Mouse (Mus musculus) lung, postnatal 4 days (tissue): ENCODE data around the gene Cd6.
A peak's percentile ranks its signal among the peaks of the same experiment; 100 is the strongest.

Experiments
- DNase-seq, 2 experiments: peaks; one replicate each; pipeline ENCODE4 v3.0.0; 2021

The Cd6 gene

DNA sequence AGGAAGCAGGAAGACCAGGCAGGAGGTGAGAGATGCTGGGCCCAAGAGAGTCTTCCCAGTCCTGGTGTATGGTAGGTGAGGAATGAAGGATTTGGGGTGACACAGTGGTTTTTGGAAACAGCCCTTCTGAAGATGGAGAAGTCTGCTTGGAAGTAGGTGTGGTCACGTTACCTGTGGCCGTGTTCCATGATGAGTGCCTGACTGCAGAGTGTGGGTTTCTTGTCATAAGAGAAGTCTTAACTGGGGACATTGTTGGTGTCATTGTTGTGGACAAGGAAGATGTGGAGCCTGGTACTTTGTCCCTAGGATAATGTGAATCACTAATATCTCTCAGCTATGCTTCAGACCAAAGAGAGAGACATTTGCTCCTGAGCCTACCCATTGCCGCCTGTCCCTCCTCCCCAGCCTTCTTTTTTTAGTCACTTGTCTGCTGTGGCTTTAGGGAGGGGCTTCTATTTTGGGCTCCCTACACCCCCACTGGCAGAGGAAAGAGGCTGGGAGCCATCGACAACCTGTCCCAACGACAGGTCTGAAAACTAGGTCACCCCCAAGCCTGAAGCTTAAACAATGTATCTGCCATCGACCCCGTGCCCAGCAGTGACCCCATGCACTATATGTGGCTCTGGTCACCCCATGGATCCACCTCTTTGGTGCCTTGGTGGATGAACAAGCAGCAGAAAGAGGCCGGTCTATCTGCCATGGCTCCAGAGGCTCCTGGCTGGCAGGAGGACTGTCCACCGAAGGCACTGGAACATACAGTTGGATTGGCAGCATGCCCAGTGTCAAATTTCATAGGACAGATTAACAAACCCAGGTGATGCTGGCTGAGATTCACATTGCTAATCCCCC is 69.7 kb downstream of the Cd6 start:
- no peak for DNase-seq

DNA sequence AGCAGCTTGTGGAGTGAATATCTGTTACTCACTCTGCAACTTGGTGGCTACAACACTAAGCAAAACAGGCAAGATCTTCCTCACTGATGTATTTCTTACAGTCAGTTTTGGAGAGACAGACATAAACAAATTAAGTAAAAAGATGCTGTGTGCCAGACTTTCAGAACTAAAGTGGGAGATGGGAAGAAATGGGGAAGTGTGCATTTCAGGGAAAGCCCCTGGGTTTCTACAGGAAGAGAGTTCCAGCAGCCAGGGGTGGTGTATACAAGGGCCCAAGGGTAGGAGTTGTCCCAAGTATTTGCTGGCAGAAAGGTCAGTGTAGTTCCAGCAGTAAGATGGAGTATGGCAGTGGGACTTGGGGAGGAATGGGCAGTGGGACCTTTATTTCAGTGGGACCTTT is 70.3 kb downstream of the Cd6 start:
- DNase-seq, result no peak

- no peak for DNase-seq
Measured at GRCm38 (mm10) chr19:10758708-10759107, 71.2 kb downstream of the Cd6 start.

DNA sequence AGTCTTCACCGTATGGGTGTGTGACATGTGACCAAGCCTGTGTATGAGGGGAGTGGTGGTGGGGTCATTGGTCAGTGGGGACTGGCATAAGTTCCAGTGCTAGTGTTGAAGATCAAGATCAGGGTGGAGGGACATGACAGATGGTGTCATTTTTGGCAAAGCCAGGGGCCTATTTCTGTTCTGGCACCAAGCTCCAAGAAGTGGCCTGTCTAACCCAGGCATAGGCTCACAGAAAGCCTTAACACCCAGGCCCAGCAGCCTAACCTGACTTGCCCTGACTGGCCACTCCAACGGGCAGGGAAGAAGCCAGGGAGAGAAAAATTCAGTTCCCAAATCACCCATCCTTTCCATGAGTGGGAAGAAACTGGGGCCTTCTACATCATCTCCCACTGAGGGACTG is 72.3 kb downstream of the Cd6 start:
- DNase-seq, result no peak

DNA sequence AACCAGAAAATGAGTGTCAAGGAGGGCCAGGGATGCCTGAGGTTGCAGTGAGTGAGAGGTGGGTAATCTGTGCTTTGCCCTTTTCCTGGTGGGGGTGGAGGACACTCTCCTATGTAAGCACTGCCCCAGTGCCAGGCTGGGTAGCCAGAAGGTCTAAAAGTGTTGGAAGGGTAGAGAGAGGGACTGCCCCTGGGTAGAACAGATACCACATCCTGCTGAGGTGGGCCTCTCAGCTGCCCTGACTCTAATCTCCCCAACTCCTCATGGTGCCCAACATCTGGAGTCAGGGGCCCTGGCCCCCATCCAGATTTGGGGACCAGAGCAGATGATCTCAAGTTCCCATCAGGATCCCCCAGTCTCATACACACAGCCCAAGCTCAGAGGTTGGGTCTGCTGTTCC is 72.7 kb downstream of the Cd6 start:
- DNase-seq, result no peak

GRCm38 (mm10) chr19:10752646-10753045 is 77.2 kb downstream of the Cd6 start:
- no peak for DNase-seq

DNA sequence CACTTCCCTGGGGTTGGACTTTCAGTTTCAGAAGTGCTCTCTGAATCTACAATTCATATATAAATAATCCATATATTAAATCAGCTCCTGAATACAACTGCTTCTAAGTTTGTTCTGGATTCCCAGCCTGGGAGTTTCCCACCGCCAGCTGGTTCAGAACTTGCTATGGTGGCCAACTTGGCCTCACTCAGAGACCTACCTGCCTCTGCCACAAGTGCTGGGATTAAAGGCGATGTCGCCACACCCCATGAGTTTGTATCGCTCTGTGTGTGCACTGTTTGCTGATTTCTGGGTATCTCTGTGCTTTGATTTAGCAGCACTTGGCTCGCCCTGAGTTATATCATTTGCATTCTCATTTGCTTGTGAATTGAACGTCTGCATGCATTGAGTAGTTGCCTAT is 77.8 kb downstream of the Cd6 start:
- no peak for DNase-seq

DNA sequence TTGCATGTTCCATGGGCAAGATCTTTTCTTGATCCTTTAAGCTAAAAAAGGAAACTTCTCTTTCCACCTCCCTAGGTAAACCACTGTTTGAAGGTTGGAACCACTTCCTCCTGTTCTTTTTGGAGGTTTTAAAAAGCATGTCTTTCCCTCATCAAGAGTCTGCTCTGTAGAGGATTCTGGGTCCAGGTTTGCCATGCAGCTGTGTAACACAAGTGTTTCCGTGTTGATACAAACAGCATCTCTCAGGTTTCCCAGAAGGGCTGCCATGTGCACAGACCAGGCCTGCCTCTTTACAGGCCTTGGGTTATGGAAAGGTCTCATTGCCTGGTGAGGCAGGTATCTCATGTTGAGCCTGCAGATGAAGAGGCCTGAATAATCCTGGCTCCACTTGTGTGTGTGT is 78.3 kb downstream of the Cd6 start:
- no peak for DNase-seq

- no peak for DNase-seq
Measured at GRCm38 (mm10) chr19:10750161-10750560, 79.7 kb downstream of the Cd6 start.

DNA sequence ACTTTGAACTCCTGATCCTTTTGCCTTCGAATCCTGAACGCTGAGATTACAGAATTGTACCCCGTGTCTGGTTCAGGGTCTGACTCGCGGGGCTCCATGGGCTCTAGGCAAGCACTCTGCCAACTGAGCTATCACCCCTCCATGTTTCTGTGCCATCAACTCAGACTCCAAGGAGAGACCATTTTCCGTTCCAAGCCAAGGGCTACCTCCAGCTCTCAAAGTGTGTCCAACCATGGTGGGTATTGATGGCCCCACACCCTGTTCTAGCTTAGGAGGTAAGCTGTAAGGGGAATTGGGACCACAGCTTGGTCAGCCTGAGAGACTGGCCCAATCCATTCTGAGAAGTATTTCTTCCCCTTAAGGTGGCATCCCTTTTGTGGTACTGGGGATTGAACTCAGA is 80.6 kb downstream of the Cd6 start:
- DNase-seq, result no peak

GRCm38 (mm10) chr19:10748401-10749102 is 81.3 kb downstream of the Cd6 start:
- DNase-seq, result no peak

DNA sequence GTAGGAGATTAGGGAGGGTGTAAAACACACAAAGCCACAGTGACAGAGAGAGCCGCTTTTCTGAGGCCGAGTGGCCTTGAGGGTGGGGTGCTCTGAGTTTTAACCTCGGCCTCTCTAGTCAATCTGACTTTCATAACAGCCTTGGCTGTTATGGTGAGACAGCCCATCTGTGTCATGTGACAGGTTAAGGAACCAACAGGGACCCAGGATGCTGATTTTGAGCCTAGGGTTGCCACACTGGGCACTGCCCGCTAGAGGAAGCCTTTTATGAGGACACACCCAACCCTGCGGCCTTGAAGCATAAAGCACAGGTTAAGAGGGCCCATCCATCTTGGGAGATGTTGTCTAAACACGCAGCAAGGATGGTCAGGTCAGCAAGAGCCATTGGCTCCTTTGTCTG is 82.1 kb downstream of the Cd6 start:
- DNase-seq, result peak; percentile 37 to 42

DNA sequence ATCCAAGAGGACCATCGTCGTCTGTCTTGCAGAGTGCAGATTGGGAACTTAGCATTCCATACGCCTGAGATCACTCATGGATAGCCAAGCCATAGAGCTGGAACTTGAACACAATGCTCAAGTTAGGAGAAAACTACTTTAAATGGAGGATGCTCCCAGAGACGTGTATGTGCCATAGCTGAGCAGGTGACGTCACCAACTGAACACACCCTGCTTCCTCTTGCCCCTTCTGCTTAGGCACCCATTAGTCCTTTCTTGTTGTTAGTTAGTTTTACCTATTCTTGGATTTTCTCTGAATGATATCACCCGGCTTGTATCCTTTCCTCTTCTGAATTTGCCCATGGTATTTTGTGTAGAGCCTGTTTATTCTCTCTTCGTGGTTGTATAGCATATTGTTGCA is 82.7 kb downstream of the Cd6 start:
- no peak for DNase-seq

- no peak for DNase-seq
Measured at GRCm38 (mm10) chr19:10742565-10742964, 87.3 kb downstream of the Cd6 start.

DNA sequence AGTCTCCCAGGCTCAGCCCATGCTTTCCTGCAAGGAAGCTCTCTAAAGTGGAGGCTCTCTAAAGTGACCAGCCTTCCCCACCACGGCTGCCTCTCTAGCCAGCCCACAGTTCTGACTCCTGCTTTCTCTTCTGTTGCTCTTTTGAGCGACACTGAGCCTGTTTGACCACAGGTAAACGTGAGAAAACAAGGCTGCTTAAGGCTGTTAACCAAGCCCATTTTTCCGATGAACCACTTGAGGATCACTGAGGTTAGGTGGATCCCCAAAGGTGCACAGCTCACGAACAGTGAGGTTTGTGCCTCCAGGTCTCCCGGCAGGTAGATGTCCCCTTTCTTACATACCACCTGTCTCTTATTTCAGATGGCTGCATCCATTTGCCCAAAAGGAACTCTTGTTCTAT is 87.7 kb downstream of the Cd6 start:
- no peak for DNase-seq

DNA sequence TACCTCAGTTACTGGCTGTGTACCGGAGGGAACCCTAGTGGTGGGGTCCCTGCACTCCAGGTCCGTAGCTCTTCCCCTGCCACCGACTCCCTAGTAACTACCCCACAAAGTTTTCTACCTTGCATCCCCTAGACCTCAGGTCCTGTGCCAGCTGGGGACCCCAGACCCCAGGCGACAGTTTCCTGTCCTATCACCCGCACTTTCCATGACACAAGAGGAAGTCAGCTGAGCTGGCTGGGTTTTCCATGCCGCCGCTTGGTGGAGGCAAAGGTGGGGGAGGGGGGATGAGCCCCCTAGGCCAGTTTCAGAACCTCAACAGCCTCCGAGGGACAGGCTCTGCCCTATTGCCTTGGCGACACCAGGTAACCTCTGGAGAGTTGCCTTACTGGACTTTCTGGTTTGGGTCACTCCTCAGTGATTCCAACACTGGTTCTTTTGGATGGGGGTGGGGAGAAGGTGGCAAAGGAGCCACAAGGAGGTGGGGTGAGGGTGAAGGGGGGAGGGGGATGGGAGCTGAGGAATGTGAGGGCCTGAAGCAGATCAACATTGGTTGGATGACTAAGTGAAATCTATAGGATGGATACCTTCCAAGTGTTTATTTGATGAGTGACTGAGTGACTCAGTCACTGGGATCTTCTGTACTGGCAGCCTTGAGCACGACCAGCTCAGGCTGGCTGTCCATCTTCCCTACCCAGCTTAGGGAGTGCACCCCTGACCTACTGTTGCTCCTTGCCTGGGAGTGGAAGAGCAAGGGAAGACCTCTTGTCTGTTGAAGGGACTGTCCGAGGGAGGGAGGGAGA is 89.0 kb downstream of the Cd6 start:
- DNase-seq, result peak in 1 of 2 experiments; percentile 21

GRCm38 (mm10) chr19:10739916-10740315 is 89.9 kb downstream of the Cd6 start:
- peak in 1 of 2 experiments; percentile 2 for DNase-seq
